In the genomic region with DNA sequence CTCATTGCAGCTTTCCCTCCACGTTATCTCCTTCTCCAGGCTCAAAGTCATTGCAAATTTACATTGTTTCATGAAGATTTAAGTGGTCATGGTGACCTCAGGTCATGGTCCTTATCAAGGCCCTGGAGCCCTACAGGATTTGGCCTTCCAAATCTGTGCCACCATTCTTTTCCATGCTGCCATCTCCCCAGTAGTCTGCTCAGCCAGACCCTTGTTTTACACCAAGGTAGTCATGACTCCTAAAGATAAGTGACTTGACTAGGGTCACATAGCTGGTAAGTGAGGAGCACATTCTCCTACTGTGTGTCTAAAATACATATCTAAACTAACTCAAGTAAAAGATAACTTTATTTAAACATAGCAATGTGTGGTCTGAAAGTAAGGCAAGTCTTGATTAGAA, we compare ENCODE assay signal across 22 mouse cellular contexts. TPM values are rescaled to one million over a fixed set of nuclear protein-coding genes. Genes with fewer than 3 reads are reported as not detected.
"Had no signal": no experiment of that assay in that cellular context is flagged by ENCODE, and none has a peak within 500 bp of the region (broad histone marks: within the 10 kb centered on the region; RNA-seq: fewer than 3 reads in every experiment).

No protein-coding gene starts in this region.

- H3K4me1 ChIP-seq: midbrain, embryonic 10.5 days; midbrain, embryonic 12.5 days; neural tube, embryonic 13.5 days had no signal

- H3K4me3 ChIP-seq: megakaryocyte, embryonic 14.5 days; midbrain, embryonic 10.5 days; midbrain, embryonic 12.5 days; myocyte; neural tube, embryonic 13.5 days; neural tube, embryonic 15.5 days had no signal

- ATAC-seq: midbrain, embryonic 16.5 days had no signal

- H3K36me3 ChIP-seq: midbrain, embryonic 10.5 days; midbrain, embryonic 12.5 days; neural tube, embryonic 13.5 days; neural tube, embryonic 15.5 days had no signal

- H3K9me3 ChIP-seq: megakaryocyte, embryonic 14.5 days; midbrain, embryonic 10.5 days; midbrain, embryonic 12.5 days; neural tube, embryonic 13.5 days; neural tube, embryonic 15.5 days had no signal

- DNase-seq: lung, adult 18-20 months; lung, embryonic 14.5 days; lung, postnatal 10 days; lung, postnatal 4 days; midbrain, embryonic 14.5 days; retina, postnatal 1 day; right cerebral cortex, adult 18-20 months; right cerebral cortex, postnatal 25 days; right cerebral cortex, postnatal 4 days; spleen, adult 18-20 months; thymus, adult 18-20 months; thymus, postnatal 14 days; thymus, postnatal 36 days had no signal

- H3K27me3 ChIP-seq: megakaryocyte, embryonic 14.5 days; midbrain, embryonic 12.5 days; neural tube, embryonic 13.5 days; neural tube, embryonic 15.5 days had no signal

RNA-seq across cellular contexts. Expression of gene Acbd7, which starts 43.8 kb away (rescaled TPM):
- polyA plus RNA-seq: midbrain, embryonic 12.5 days; neural tube, embryonic 11.5 days; small intestine, adult 2 months had no signal
